In the genomic region with DNA sequence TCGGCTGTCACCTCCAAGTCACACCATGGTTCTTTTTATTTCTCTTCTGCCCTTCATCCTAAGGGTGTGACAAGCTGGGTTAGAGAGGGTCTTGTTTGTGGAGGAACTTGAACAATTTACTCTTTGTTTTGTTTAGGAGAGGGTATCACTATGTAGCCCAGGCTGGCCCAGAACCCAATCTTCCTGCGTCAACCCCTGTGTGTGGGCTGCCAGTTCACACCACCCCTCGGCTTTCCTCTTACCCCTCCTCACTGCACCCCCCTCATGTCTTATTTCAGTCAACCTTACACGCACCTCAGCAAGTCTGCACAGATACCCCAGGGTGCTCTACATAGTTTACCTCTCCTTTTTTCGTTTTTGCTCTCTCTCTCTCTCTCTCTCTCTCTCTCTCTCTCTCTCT, we compare ENCODE assay signal across 22 mouse cellular contexts. TPM values are rescaled to one million over a fixed set of nuclear protein-coding genes. Genes with fewer than 3 reads are reported as not detected.
"Had no signal": no experiment of that assay in that cellular context is flagged by ENCODE, and none has a peak within 500 bp of the region (broad histone marks: within the 10 kb centered on the region; RNA-seq: fewer than 3 reads in every experiment).

No protein-coding gene starts in this region.

- H3K36me3 ChIP-seq: midbrain, embryonic 10.5 days; neural tube, embryonic 12.5 days had no signal

- H3K4me3 ChIP-seq: myocyte had no signal

- H3K9me3 ChIP-seq: midbrain, embryonic 10.5 days; neural tube, embryonic 12.5 days had no signal

- H3K27ac ChIP-seq: liver, embryonic 14.5 days; midbrain, embryonic 10.5 days; neural tube, embryonic 12.5 days had no signal

- H3K9ac ChIP-seq: liver, embryonic 14.5 days; lung, embryonic 14.5 days; neural tube, embryonic 12.5 days had no signal

- ATAC-seq: midbrain, embryonic 16.5 days had no signal

- DNase-seq: lung, adult 18-20 months; lung, embryonic 14.5 days; lung, postnatal 10 days; lung, postnatal 4 days; retina, postnatal 1 day; right cerebral cortex, adult 18-20 months; right cerebral cortex, postnatal 25 days; spleen, adult 18-20 months; thymus, adult 18-20 months; thymus, postnatal 14 days; thymus, postnatal 36 days had no signal

RNA-seq across cellular contexts. Expression of a gene that starts 2.8 kb away (rescaled TPM):
- polyA plus RNA-seq: liver, embryonic 16.5 days; lung, embryonic 14.5 days; lung, embryonic 16.5 days; myocyte; neural tube, embryonic 12.5 days; neural tube, embryonic 14.5 days; small intestine, adult 2 months; stomach, embryonic 16.5 days; thymus, postnatal 0 days had no signal
